Mouse (Mus musculus) kidney, embryonic 16.5 days (tissue): ENCODE measurements around the gene Furin. TPM values are rescaled to one million over a fixed set of nuclear protein-coding genes. Genes with fewer than 3 reads are reported as not detected.
A peak's percentile ranks its signal among the peaks of the same experiment; 100 is the strongest.
"Not testable (repeated sequence)": the region's sequence is repeated elsewhere in the genome, so short reads cannot be mapped to it uniquely, and the experiment has no call there.

Source experiments
- ATAC-seq: fragments of 200-750 bp; cut with Nextera tagmentation; 2 replicates; pipeline ENCODE4 v1.8.0; 2017; ENCODE audit warnings: moderate TSS enrichment; ENCODE audit not compliant: low FRiP score, low TSS enrichment
- H3K27ac ChIP-seq: fragments of 300-500 bp; sonication (generic); 2 replicates; pipeline ENCODE4 v1.5.1; 2014; ENCODE audit warnings: low read length
- H3K27me3 ChIP-seq: fragments of 300-500 bp; sonication (generic); 2 replicates; pipeline ENCODE4 v1.6.1; 2014; ENCODE audit warnings: low read length, control low read depth, mixed read lengths; ENCODE audit not compliant: insufficient read depth
- H3K36me3 ChIP-seq: fragments of 300-500 bp; sonication (generic); 2 replicates; pipeline ENCODE4 v1.6.1; 2014; ENCODE audit warnings: low read length, control low read depth, mixed read lengths; ENCODE audit not compliant: insufficient read depth
- H3K4me1 ChIP-seq: fragments of 300-500 bp; sonication (generic); 2 replicates; pipeline ENCODE4 v1.6.1; 2014; ENCODE audit warnings: low read length, control low read depth, mixed read lengths; ENCODE audit not compliant: insufficient read depth
- H3K4me2 ChIP-seq: fragments of 300-500 bp; sonication (generic); replicated peaks from 2 replicates; pipeline ENCODE4 v1.6.1; 2014; ENCODE audit warnings: low read depth, low read length
- H3K4me3 ChIP-seq: fragments of 300-500 bp; sonication (generic); 2 replicates; pipeline ENCODE4 v1.5.1; 2014; ENCODE audit warnings: mild to moderate bottlenecking, low read length
- H3K9ac ChIP-seq: fragments of 300-500 bp; sonication (generic); replicated peaks from 2 replicates; pipeline ENCODE4 v1.6.1; 2014; ENCODE audit warnings: low read length
- H3K9me3 ChIP-seq: fragments of 300-500 bp; sonication (generic); 2 replicates; pipeline ENCODE4 v1.6.1; 2016; ENCODE audit warnings: low read length, control low read depth
- WGBS: fragments of 180-500 bp; shearing (Covaris S2); extraction: QIAGEN DNeasy Blood & Tissue Kit; methylation state at CpG from one replicate; pipeline ENCODE4 v1.1.7; 2014; 5-methylcytosine and 5-hydroxymethylcytosine counted together
- polyA plus RNA-seq: library from polyadenylated mRNA; unstranded; fragments of >200 nt; fragmentation: Nextera tagmentation; extraction: Ambion mirVana; gene quantifications from 2 replicates; pipeline ENCODE4 v1.2.1, GENCODE M21; 2015

Gene Furin
- polyA plus RNA-seq, 1 experiment from 2014 or later, result 13.4 TPM

DNA sequence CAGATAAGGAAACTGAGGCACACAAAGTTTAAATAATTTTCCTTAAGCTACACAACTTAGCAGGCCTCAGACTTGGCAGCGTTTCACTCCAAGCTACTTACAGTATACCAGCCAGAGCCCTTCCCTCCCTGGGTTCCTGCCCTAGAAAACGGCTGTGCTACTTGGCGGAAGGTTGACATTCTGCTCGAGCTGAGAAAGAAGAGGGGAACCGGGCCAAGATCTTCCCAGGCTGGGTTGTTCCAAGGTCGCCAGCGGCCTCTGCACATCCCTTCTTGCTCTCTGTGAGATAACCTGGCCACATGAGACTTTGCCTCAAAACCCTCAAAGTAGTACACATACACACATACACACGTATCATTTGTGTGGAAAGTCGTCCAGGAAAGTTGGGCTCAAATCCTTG lies 1.7 kb downstream of the Furin start:
- 56% methylated on average over 9 of the region's 9 CpGs for WGBS
- Histone ChIP-seq H3K27me3 (no peaks in the 10 kb centered on the region), H3K4me2 (peak overlapping the region; percentile 82), H3K9me3 (no peaks in the 10 kb centered on the region), H3K27ac (peak overlapping the region; percentile 89; the same call in 1 of the 2 replicates), H3K9ac (peak overlapping the region; percentile 98; the same call in 1 of the 2 replicates), H3K36me3 (no peaks in the 10 kb centered on the region), H3K4me1 (peaks cover 23% of the 10 kb centered on the region), H3K4me3 (peak overlapping the region; percentile 83)
- ATAC-seq, result no peak

DNA sequence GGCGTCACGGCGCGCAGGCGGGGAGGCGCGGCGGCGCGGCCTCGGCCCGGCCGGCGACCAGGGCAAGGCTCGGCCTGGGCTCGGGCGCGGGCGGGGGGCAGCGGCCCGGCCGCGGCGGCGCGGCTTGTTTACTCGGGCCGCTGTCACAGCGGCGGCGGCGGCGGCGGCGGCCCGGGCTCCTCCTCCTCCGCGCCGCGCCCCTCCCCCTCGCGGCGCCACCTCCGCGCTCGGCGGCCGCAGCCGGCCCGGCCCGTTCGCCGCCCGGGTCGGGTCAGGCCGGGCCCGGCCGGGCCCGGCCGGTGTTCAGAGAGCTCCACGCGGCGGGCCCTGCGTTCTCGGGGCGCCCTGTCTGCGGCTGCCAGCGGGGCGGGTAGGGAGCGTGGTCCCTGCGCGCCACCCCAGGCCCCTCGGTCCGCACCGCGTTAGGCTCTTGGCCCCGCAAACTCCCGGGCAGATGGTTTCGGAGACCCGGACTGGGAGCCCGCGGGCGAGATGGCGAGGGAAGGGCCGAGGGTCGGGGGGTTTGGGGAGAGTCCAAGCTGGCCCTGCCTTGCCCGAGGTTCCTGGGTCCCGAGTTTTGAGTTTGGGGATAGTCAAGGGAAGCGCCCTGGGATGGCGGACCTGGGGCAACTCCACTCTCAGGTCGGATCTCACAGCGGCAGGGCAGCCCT lies 2.5 kb downstream of the Furin start:
- H3K9me3 ChIP-seq, result no peaks in the 10 kb centered on the region
- peak; percentile 73 for ATAC-seq
- H3K4me2 ChIP-seq, result peak overlapping the region; percentile 82
- H3K9ac ChIP-seq, result peak overlapping the region; percentile 98
- no peaks in the 10 kb centered on the region for H3K27me3 ChIP-seq
- H3K27ac ChIP-seq, result peak overlapping the region; percentile 89
- peak overlapping the region; percentile 83 for H3K4me3 ChIP-seq
- H3K36me3 ChIP-seq, result no peaks in the 10 kb centered on the region; the same call in 1 of the 2 replicates
- WGBS, result 1% methylated on average over 47 of the region's 92 CpGs
- peaks cover 23% of the 10 kb centered on the region for H3K4me1 ChIP-seq

DNA sequence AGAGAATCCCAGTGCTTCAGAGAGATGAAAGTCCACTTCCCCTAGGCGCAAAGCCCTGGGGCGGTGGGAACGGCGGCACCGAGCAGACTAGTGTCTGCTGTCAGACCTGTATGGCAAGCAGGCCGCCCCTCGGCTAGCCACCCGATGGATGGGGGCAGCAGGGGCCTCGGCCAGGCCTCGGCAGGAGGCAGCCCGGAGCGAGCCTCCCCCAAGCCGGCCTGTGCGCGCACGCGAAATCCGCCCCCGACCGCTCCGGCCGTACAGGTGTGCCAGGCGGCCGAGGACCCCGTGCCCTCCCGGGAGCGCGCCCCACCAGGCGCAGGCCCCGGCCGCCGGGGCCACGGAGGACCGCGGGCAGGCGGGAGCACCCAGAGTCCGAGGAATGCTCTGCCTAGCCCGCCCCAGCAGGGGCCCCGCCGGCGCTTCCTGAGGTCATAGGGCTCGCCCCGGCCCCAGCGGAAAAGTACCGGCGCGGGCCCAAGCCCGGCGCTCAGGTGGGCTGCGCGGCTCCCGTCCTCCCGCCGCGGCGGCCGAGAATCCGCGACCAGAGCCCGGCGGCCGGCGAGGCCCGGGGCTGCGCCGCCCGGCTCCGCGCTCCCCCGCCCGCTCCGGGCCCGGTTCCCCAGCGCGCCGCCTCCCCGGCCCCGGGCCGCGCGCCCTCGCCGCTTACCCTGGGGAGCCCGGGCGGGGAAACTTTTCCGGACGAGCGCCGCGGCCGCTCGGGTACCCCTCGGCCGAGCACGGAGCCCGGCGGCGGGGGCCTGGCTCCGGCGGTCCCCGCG lies 3.2 kb downstream of the Furin start:
- Histone ChIP-seq H3K4me1 (peaks cover 23% of the 10 kb centered on the region), H3K36me3 (peaks cover 6% of the 10 kb centered on the region), H3K9me3 (no peaks in the 10 kb centered on the region), H3K4me3 (peak overlapping the region; percentile 83), H3K4me2 (peak overlapping the region; percentile 82), H3K27me3 (no peaks in the 10 kb centered on the region), H3K9ac (peak overlapping the region; percentile 98), H3K27ac (peak overlapping the region; percentile 89)
- peak; percentile 66 for ATAC-seq
- under 1% methylated on average over 64 of the region's 102 CpGs for WGBS

DNA sequence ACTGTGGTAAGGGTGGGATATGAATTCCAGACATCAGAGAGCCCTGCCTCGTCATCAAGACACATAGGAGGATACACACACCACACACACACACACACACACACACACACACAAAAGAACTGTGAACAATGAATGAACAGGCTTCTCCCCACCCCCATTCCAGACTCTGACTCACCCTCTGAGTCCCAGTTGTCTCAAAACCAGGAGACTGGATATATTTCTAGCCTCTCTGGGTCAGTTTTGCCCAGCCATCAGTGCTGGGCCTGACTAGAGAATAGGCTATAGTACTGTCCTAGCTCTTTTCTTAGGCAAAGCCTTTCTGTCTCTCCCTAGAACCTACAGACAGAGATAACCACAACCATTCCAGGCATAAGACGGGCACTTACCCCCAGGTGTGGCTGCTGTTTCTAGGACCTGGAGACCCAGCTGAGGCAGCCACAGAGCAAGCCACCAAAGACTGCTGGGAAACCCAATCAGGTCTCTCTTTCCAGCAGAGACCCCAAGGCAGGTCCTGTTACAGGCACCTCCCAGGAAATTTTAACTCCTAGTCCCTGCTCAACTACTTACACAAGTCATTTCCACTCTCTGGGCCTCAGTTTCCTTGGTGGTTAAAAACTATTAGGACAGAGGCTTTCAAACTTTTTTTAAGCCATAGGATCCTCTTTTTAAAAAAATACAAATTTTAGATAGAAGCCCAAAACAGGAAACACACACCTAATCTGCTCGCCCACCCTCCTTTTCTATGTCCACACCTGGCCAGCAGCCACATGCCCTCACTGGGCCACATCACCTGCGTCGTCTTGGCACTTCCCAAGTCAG lies 4.0 kb downstream of the Furin start:
- H3K4me2 ChIP-seq, result peak overlapping the region; percentile 82
- peak overlapping the region; percentile 98 for H3K9ac ChIP-seq
- H3K4me3 ChIP-seq, result peak overlapping the region; percentile 83
- H3K27me3 ChIP-seq, result no peaks in the 10 kb centered on the region
- ATAC-seq, result no peak; the same call in 1 of the 2 replicates
- H3K4me1 ChIP-seq, result peaks cover 23% of the 10 kb centered on the region
- no peaks in the 10 kb centered on the region for H3K9me3 ChIP-seq
- H3K36me3 ChIP-seq, result peaks cover 14% of the 10 kb centered on the region
- H3K27ac ChIP-seq, result peak overlapping the region; percentile 89
- WGBS, result 25% methylated on average over 5 of the region's 5 CpGs

DNA sequence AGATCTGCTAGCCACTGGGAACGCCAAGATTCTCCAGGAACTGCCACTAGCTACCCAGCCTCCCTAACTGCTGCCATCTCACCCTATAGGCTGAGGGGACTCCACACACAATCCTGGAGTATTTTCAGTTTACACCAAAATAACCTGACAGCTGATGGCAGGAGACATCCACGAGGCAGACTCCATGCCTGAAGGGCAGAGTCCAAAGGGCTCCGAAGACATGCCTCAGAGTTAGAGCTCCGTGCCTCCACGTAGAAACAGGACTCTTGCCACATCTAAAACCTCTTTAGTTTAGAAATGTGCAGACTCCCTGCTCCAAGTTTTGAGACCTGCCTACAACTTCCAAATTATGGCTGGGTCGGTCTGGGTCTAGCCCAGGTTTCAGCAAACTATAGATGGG lies 4.7 kb downstream of the Furin start:
- no peak for ATAC-seq
- H3K27me3 ChIP-seq, result no peaks in the 10 kb centered on the region
- H3K4me2 ChIP-seq, result peak overlapping the region; percentile 82
- H3K9me3 ChIP-seq, result no peaks in the 10 kb centered on the region
- H3K4me1 ChIP-seq, result peaks cover 23% of the 10 kb centered on the region
- H3K36me3 ChIP-seq, result peaks cover 18% of the 10 kb centered on the region
- WGBS, result 72% methylated on average over 6 of the region's 6 CpGs
- no peak overlapping the region for H3K4me3 ChIP-seq
- peak overlapping the region; percentile 98 for H3K9ac ChIP-seq
- H3K27ac ChIP-seq, result peak overlapping the region; percentile 89

DNA sequence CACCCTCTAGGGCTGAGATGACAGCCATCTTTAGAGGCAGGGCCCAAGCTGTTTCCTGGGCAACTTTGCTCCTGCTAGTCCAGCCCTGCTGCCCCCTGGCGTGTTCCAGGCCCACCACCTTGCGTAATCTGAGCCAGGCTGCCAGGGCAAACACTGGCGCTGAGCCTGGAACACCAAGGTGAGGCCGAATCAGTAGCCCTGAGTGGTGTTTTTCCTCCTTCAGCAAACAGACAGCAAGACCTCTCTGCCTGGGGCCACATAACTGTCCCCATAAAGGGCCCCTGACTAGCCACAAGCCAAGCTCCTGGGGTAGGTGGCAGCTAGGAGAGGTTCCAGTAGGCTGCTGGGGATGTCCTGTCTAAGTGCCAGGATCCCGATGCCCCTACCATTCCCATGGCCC lies 5.1 kb downstream of the Furin start:
- 48% methylated on average over 5 of the region's 5 CpGs for WGBS
- no peak overlapping the region for H3K4me3 ChIP-seq

DNA sequence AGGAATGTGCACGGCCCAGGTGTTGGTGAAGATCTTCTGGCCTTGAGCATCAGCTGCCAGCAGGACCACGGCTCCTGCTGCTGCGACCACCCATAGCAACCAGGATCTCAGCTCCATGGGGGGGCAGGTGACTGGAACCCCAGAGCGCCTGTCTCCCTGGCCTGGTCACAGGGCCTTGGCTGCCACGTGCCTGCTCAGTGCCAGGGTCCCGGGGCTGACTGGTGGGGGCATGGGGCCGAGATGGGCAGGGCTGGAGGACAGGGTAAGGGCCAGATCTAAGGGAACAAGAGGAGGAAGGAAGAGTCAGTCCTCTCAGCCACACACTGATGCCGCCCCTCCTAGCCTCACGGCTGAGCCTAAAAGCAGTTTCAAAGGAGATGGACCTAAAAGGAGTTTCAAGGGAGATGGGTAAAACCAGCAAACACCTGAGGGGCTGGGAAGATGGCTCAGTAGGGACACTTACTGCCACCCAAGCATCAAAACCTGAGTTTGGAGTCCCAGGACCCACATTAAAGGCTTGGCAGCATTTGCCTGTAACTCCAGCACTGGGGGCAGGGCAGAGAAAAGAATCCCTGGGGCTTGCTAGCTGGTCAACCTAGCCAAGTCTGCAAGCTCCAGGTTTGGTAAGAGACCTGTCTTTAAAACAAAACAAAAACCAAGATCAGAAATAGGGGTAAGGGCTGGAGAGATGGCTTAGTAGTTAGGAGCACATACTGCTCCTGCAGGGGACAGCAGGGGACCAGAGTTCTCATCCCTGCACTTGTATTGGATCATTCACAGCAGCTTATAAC lies 6.4 kb downstream of the Furin start:
- WGBS, result 85% methylated on average over 9 of the region's 9 CpGs
- Histone ChIP-seq H3K9me3 (no peaks in the 10 kb centered on the region), H3K4me2 (no peak overlapping the region), H3K36me3 (peaks cover 28% of the 10 kb centered on the region), H3K27ac (no peak overlapping the region), H3K4me1 (peaks cover 23% of the 10 kb centered on the region), H3K9ac (no peak overlapping the region), H3K4me3 (no peak overlapping the region), H3K27me3 (no peaks in the 10 kb centered on the region)
- no peak for ATAC-seq

More for the DNA sequence above, 5.1 kb downstream of the Furin start:
- no peak overlapping the region for H3K4me2 ChIP-seq
- 0 out of 2 replicates have a peak, but pooled peaks have one; percentile 16 for ATAC-seq
- H3K27me3 ChIP-seq, result no peaks in the 10 kb centered on the region
- 0 out of 2 replicates have a peak overlapping the region, but pooled peaks have one; percentile 5 for H3K9ac ChIP-seq
- no peaks in the 10 kb centered on the region for H3K9me3 ChIP-seq
- peaks cover 22% of the 10 kb centered on the region for H3K36me3 ChIP-seq
- H3K4me1 ChIP-seq, result peaks cover 23% of the 10 kb centered on the region
- H3K27ac ChIP-seq, result 0 out of 2 replicates have a peak overlapping the region, but pooled peaks have one; percentile 0

DNA sequence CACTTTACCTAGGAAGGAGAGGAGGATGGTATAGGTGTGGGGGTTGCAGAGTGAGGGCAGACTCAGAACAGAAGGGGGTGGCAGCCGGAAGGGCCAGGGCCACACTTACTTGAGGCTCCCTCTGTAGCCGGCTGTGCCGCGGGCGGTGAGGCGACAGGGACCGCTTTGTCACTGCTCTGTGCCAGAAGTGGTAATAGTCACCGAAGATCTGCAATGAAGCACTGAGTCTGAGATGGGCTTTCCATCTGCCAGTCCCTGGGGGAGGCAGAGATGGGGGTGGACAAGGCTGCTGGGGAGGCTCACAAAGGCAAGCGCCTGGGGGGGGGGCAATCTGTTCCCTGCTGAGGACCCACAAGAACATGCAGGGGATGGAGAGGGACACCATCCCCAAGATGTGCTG lies 7.2 kb downstream of the Furin start:
- no peak for ATAC-seq
- H3K4me1 ChIP-seq, result peaks cover 23% of the 10 kb centered on the region
- no peak overlapping the region for H3K4me3 ChIP-seq
- no peaks in the 10 kb centered on the region for H3K9me3 ChIP-seq
- H3K4me2 ChIP-seq, result no peak overlapping the region
- peaks cover 36% of the 10 kb centered on the region for H3K36me3 ChIP-seq
- 95% methylated on average over 9 of the region's 9 CpGs for WGBS
- H3K9ac ChIP-seq, result no peak overlapping the region
- no peaks in the 10 kb centered on the region for H3K27me3 ChIP-seq
- H3K27ac ChIP-seq, result no peak overlapping the region

DNA sequence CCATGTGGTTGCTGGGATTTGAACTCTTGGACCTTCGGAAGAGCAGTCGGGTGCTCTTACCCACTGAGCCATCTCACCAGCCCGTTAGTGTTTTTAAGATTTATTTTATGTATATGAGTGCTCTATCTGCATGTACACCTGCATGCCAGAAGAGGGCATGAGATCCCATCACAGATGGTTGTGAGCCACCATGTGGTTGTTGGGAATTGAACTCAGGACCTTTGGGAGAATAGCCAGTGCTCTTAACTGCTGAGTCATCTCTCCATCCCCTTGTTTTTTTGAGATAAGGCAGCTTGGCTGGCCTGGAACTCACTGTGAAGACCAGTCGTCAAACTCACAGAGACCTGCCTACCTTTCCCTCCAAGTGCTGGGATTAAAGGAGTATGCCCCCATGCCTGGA lies 8.8 kb downstream of the Furin start:
- H3K27me3 ChIP-seq, H3K27ac ChIP-seq, H3K4me2 ChIP-seq, H3K9me3 ChIP-seq, H3K4me3 ChIP-seq, H3K9ac ChIP-seq, ATAC-seq: not testable (repeated sequence)
- WGBS, result 84% methylated on average over 4 of the region's 4 CpGs
- Histone ChIP-seq H3K4me1 (peaks cover 19% of the 10 kb centered on the region), H3K36me3 (peaks cover 52% of the 10 kb centered on the region)
